Mouse (Mus musculus) heart, postnatal 0 days (tissue): Measurements from ENCODE around the gene Mybpc3. TPM values are rescaled to one million over a fixed set of nuclear protein-coding genes. Genes with fewer than 3 reads are reported as not detected.

Source experiments
- ATAC-seq: fragments of 200-750 bp; cut with Nextera tagmentation; 2 replicates; pipeline ENCODE4 v1.8.0; 2017; ENCODE audit warnings: low read depth, moderate number of reproducible peaks, moderate library complexity; ENCODE audit not compliant: insufficient read depth
- DNase-seq: peaks from one replicate; pipeline ENCODE4 v3.0.0-alpha.2; 2016; ENCODE audit warnings: low spot score
- H3K27ac ChIP-seq: fragments of 300-500 bp; sonication (generic); 2 replicates; pipeline ENCODE4 v1.5.1; 2014; ENCODE audit warnings: low read depth, mild to moderate bottlenecking
- H3K27me3 ChIP-seq: fragments of 300-500 bp; sonication (generic); 2 replicates; pipeline ENCODE4 v1.6.1; 2014; ENCODE audit warnings: low read length, mixed read lengths; ENCODE audit not compliant: control insufficient read depth, insufficient read depth
- H3K36me3 ChIP-seq: fragments of 300-500 bp; sonication (generic); replicated peaks from 2 replicates; pipeline ENCODE4 v1.6.1; 2014; ENCODE audit warnings: low read length, mixed read lengths; ENCODE audit not compliant: control insufficient read depth, insufficient read depth
- H3K4me1 ChIP-seq: fragments of 300-500 bp; sonication (generic); 2 replicates; pipeline ENCODE4 v1.6.1; 2014; ENCODE audit warnings: antibody characterized with exemption; ENCODE audit not compliant: control insufficient read depth, insufficient read depth
- H3K4me2 ChIP-seq: fragments of 300-500 bp; sonication (generic); 2 replicates; pipeline ENCODE4 v1.6.1; 2014; ENCODE audit warnings: low read depth, mild to moderate bottlenecking, low read length, moderate library complexity
- H3K4me3 ChIP-seq: fragments of 300-500 bp; sonication (generic); 2 replicates; pipeline ENCODE4 v1.5.1; 2014; ENCODE audit warnings: low read depth, low read length
- H3K9ac ChIP-seq: fragments of 300-500 bp; sonication (generic); replicated peaks from 2 replicates; pipeline ENCODE4 v1.6.1; 2014; ENCODE audit warnings: low read depth, low read length, mixed read lengths
- H3K9me3 ChIP-seq: fragments of 300-500 bp; sonication (generic); replicated peaks from 2 replicates; pipeline ENCODE4 v1.6.1; 2016; ENCODE audit warnings: low read length; ENCODE audit not compliant: control insufficient read depth
- CTCF ChIP-seq: IDR thresholded peaks from 2 replicates; pipeline ENCODE4 v1.5.1; 2016; ENCODE audit warnings: antibody characterized with exemption, control low read depth, low read depth
- EP300 ChIP-seq: IDR thresholded peaks from 2 replicates; pipeline ENCODE4 v1.6.1; 2016; ENCODE audit warnings: antibody characterized with exemption, low read depth
- WGBS: fragments of 180-500 bp; shearing (Covaris S2); extraction: QIAGEN DNeasy Blood & Tissue Kit; methylation state at CpG from one replicate; pipeline ENCODE4 v1.1.7; 2014; 5-methylcytosine and 5-hydroxymethylcytosine counted together
- polyA plus RNA-seq: library from polyadenylated mRNA; unstranded; fragments of >200 nt; fragmentation: Nextera tagmentation; extraction: Ambion mirVana; gene quantifications from 2 replicates; pipeline ENCODE4 v1.2.1, GENCODE M21; 2015
- total RNA-seq: library from RNA; depleted of rRNA; stranded (reverse); fragments of >200 nt; gene quantifications from 2 replicates; pipeline ENCODE4 v1.2.3, GENCODE M21; 2014; ENCODE audit warnings: low replicate concordance

Mybpc3 gene
- total and polyA plus RNA-seq, 2 experiments from 2014 or later = 1,207 to 2,313 TPM

GRCm38 (mm10) chr2:91157002-91157752 is 39.2 kb downstream of the Mybpc3 start:
- H3K4me2 ChIP-seq = no peak overlapping the region
- TF ChIP-seq CTCF (no peak), EP300 (no peak)

GRCm38 (mm10) chr2:91160591-91160990 is 42.6 kb downstream of the Mybpc3 start:
- no peaks in the 10 kb centered on the region for H3K27me3 ChIP-seq
- DNase-seq (no peak), ATAC-seq (no peak)
- H3K36me3 ChIP-seq = no peaks in the 10 kb centered on the region; the same call in none of the 2 replicates
- H3K4me1 ChIP-seq = peaks cover 10% of the 10 kb centered on the region
- no peak overlapping the region for H3K9ac ChIP-seq
- H3K4me3 ChIP-seq = no peak overlapping the region
- no peak overlapping the region for H3K4me2 ChIP-seq
- H3K9me3 ChIP-seq = no peaks in the 10 kb centered on the region
- TF ChIP-seq CTCF = no peak
- no peak; the same call in 1 of the 2 replicates for TF ChIP-seq EP300
- H3K27ac ChIP-seq = no peak overlapping the region
- 21% methylated on average over 6 of the region's 6 CpGs for WGBS

More at GRCm38 (mm10) chr2:91157002-91157752, 39.2 kb downstream of the Mybpc3 start:
- H3K4me3 ChIP-seq = no peak overlapping the region
- H3K27me3 ChIP-seq = no peaks in the 10 kb centered on the region
- peaks cover 3% of the 10 kb centered on the region; the same call in 1 of the 2 replicates for H3K36me3 ChIP-seq
- 55% methylated on average over 6 of the region's 6 CpGs for WGBS
- ATAC-seq (no peak), DNase-seq (no peak)
- no peak overlapping the region for H3K9ac ChIP-seq
- no peak overlapping the region for H3K27ac ChIP-seq
- peaks cover 10% of the 10 kb centered on the region for H3K4me1 ChIP-seq
- H3K9me3 ChIP-seq = no peaks in the 10 kb centered on the region

GRCm38 (mm10) chr2:91162952-91163351 is 45.0 kb downstream of the Mybpc3 start:
- no peak overlapping the region for H3K4me3 ChIP-seq
- 87% methylated on average over 4 of the region's 4 CpGs for WGBS
- no peak for ATAC-seq
- peaks cover 10% of the 10 kb centered on the region for H3K4me1 ChIP-seq
- H3K27me3 ChIP-seq = no peaks in the 10 kb centered on the region
- no peak overlapping the region for H3K4me2 ChIP-seq
- peaks cover 8% of the 10 kb centered on the region for H3K36me3 ChIP-seq
- TF ChIP-seq CTCF = no peak
- no peak for TF ChIP-seq EP300
- no peak overlapping the region for H3K27ac ChIP-seq
- no peak overlapping the region for H3K9ac ChIP-seq
- no peaks in the 10 kb centered on the region for H3K9me3 ChIP-seq
- DNase-seq = no peak

GRCm38 (mm10) chr2:91163532-91163931 is 45.6 kb downstream of the Mybpc3 start:
- 93% methylated on average over 5 of the region's 5 CpGs for WGBS
- H3K4me3 ChIP-seq = no peak overlapping the region
- peaks cover 8% of the 10 kb centered on the region for H3K36me3 ChIP-seq
- H3K27ac ChIP-seq = no peak overlapping the region
- no peak overlapping the region for H3K9ac ChIP-seq
- H3K9me3 ChIP-seq = no peaks in the 10 kb centered on the region
- no peak for DNase-seq
- no peak for ATAC-seq
- H3K4me2 ChIP-seq = no peak overlapping the region
- no peak for TF ChIP-seq EP300
- no peak for TF ChIP-seq CTCF
- H3K27me3 ChIP-seq = no peaks in the 10 kb centered on the region
- peaks cover 10% of the 10 kb centered on the region for H3K4me1 ChIP-seq

GRCm38 (mm10) chr2:91164991-91165390 is 47.0 kb downstream of the Mybpc3 start:
- TF ChIP-seq CTCF = no peak
- TF ChIP-seq EP300 = no peak
- H3K4me2 ChIP-seq = no peak overlapping the region
- peaks cover 8% of the 10 kb centered on the region for H3K36me3 ChIP-seq
- H3K27ac ChIP-seq = no peak overlapping the region
- no peak overlapping the region for H3K9ac ChIP-seq
- ATAC-seq (no peak), DNase-seq (no peak)
- H3K4me1 ChIP-seq = peaks cover 5% of the 10 kb centered on the region
- WGBS = 35% methylated on average over 6 of the region's 6 CpGs
- no peak overlapping the region for H3K4me3 ChIP-seq
- H3K27me3 ChIP-seq = no peaks in the 10 kb centered on the region
- no peaks in the 10 kb centered on the region for H3K9me3 ChIP-seq
